Mouse (Mus musculus) MEL-GATA-1-ER (cell line): ENCODE measurements around the gene Pax7.

Source experiments
- DNase-seq: peaks from one replicate; pipeline ENCODE4 v3.0.0-alpha.2; 2012; ENCODE audit warnings: low read depth; ENCODE audit errors: extremely low read depth

The Pax7 gene

GRCm38 (mm10) chr4:139831501-139832230 is 1.7 kb downstream of the Pax7 start:
- DNase-seq, result no peak

- no peak for DNase-seq
Measured at GRCm38 (mm10) chr4:139830581-139831387, 2.5 kb downstream of the Pax7 start.

- DNase-seq, result no peak
Measured at GRCm38 (mm10) chr4:139830053-139830452, 3.3 kb downstream of the Pax7 start.

GRCm38 (mm10) chr4:139828871-139829590 is 4.3 kb downstream of the Pax7 start:
- DNase-seq, result no peak

GRCm38 (mm10) chr4:139828283-139828678 is 5.0 kb downstream of the Pax7 start:
- DNase-seq, result no peak

GRCm38 (mm10) chr4:139827501-139828282 is 5.6 kb downstream of the Pax7 start:
- no peak for DNase-seq

GRCm38 (mm10) chr4:139826231-139826630 is 7.1 kb downstream of the Pax7 start:
- DNase-seq, result no peak

- DNase-seq, result no peak
Measured at GRCm38 (mm10) chr4:139825326-139826112, 7.8 kb downstream of the Pax7 start.

GRCm38 (mm10) chr4:139824572-139825325 is 8.6 kb downstream of the Pax7 start:
- DNase-seq, result no peak

- no peak for DNase-seq
Measured at GRCm38 (mm10) chr4:139823870-139824472, 9.4 kb downstream of the Pax7 start.

GRCm38 (mm10) chr4:139823138-139823869 is 10.0 kb downstream of the Pax7 start:
- DNase-seq, result no peak

- no peak for DNase-seq
Measured at GRCm38 (mm10) chr4:139822214-139823137, 10.9 kb downstream of the Pax7 start.

GRCm38 (mm10) chr4:139821491-139822160 is 11.7 kb downstream of the Pax7 start:
- no peak for DNase-seq

- DNase-seq, result no peak
Measured at GRCm38 (mm10) chr4:139821071-139821470, 12.3 kb downstream of the Pax7 start.

GRCm38 (mm10) chr4:139819411-139820030 is 13.8 kb downstream of the Pax7 start:
- DNase-seq, result no peak

GRCm38 (mm10) chr4:139818163-139818562 is 15.2 kb downstream of the Pax7 start:
- DNase-seq, result no peak
